Mouse (Mus musculus) intestine, embryonic 14.5 days (tissue): Measurements from ENCODE around the gene Sord. TPM values are rescaled to one million over a fixed set of nuclear protein-coding genes. Genes with fewer than 3 reads are reported as not detected.

Experiments used
- polyA plus RNA-seq: library from polyadenylated mRNA; unstranded; fragments of >200 nt; fragmentation: Nextera tagmentation; extraction: Ambion mirVana; gene quantifications from 2 replicates; pipeline ENCODE4 v1.2.1, GENCODE M21; 2014

Gene Sord
- polyA plus RNA-seq, 1 experiment from 2014 or later, result 53.7 TPM

Other genes with a start within 250 kb of the Sord start
- gene Eif3j1, start 206.2 kb upstream of the Sord start, polyA plus RNA-seq, result 12.0 and 12.4 TPM in 2 replicates
- 11.3 and 11.9 TPM in 2 replicates for gene Spg11, start 116.4 kb upstream of the Sord start, polyA plus RNA-seq
- gene B2m, start 87.1 kb upstream of the Sord start, polyA plus RNA-seq, result 318 and 332 TPM in 2 replicates
- not detected in 2 replicates for gene Trim69, start 74.0 kb upstream of the Sord start, polyA plus RNA-seq
- gene Patl2, start 48.6 kb upstream of the Sord start, polyA plus RNA-seq, result 0.13 TPM in 1 of 2 replicates, not detected in the other
- gene Terb2, start 48.5 kb upstream of the Sord start, polyA plus RNA-seq, result not detected in 2 replicates
- 0.09 and 0.12 TPM in 2 replicates for gene Duox2, start 63.7 kb downstream of the Sord start, polyA plus RNA-seq
- 0.18 TPM in 1 of 2 replicates, not detected in the other for gene Duoxa2, start 64.2 kb downstream of the Sord start, polyA plus RNA-seq
- gene Duoxa1, start 79.0 kb downstream of the Sord start, polyA plus RNA-seq, result not detected in 2 replicates
- 0.05 TPM in 1 of 2 replicates, not detected in the other for gene Duox1, start 80.9 kb downstream of the Sord start, polyA plus RNA-seq
- 3.6 and 4.9 TPM in 2 replicates for gene Shf, start 134.4 kb downstream of the Sord start, polyA plus RNA-seq
- 38.0 and 38.2 TPM in 2 replicates for gene Slc28a2, start 191.7 kb downstream of the Sord start, polyA plus RNA-seq